Mouse (Mus musculus) kidney, adult 11 months (tissue): ENCODE results near the gene Mgat2.
A peak's percentile ranks its signal among the peaks of the same experiment; 100 is the strongest.

Source experiments
- DNase-seq: peaks from one replicate; pipeline ENCODE4 v3.0.0; 2022

The Mgat2 gene

GRCm38 (mm10) chr12:69215000-69215785 lies 31.2 kb downstream of the Mgat2 start:
- DNase-seq = no peak

GRCm38 (mm10) chr12:69216587-69216986 lies 32.6 kb downstream of the Mgat2 start:
- no peak for DNase-seq

- no peak for DNase-seq
These were observed 36.8 kb downstream of the Mgat2 start for GRCm38 (mm10) chr12:69220613-69221277.

GRCm38 (mm10) chr12:69227776-69228466 lies 44.0 kb downstream of the Mgat2 start, which contains the start of gene Pole2:
Pole2 (minus strand) TSS chr12:69228195.
- peak; percentile 79 for DNase-seq

GRCm38 (mm10) chr12:69229251-69229650 lies 45.3 kb downstream of the Mgat2 start:
- no peak for DNase-seq

GRCm38 (mm10) chr12:69235782-69236181 lies 51.8 kb downstream of the Mgat2 start:
- DNase-seq = no peak
